Mouse (Mus musculus) kidney, adult 18-20 months (tissue): ENCODE data around the gene Gm5861.
"Not testable (repeated sequence)": the region's sequence is repeated elsewhere in the genome, so short reads cannot be mapped to it uniquely, and the experiment has no call there.

ENCODE experiments used
- DNase-seq: peaks from one replicate; pipeline ENCODE4 v3.0.0; 2021

Gm5861 gene

DNA sequence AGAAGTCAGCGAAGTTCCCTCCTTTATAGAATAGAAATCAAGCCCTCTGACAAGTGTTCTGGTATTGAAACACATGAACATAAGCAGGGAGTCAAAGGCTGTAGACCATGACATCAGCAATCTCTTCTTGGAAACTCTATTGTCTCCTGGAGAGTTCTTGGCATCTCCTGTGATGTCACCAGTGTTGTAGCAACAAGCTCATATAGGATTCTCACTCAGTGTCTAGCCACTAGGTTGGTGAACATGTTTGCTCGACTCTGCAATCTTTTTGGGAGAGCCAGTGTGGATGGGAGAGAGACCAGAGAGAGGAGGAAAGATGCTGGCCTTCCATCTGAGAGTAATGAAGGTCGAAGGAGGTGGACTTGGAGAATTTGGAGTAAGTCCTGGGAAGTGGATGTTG is at the start of gene Gm5861:
Gm5861 (plus strand) TSS at position 301 of the 400 bp plus-strand sequence.
- not testable (repeated sequence) for DNase-seq

DNA sequence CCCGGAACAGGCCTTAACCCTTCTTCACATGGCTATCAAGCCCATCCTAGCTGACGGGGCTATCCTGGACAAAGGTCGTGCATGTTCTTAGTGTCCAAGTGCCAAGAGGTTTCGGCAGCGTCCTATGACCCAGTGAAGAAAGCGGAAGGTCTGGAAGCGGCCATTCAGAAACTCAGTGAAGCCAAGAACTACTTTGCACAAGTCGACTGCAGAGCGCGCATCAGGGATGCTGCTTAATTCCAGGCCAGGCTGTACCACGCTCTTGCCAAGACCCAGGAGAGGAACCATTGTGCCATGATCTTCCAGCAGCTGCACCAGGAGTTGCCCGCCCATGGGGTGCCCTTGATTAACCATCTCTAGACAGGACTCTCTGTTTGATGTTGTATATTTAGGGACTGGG is 44.8 kb upstream of the Gm5861 start:
- DNase-seq, result peak; percentile 2
